Mouse (Mus musculus) CD8-positive naive resting alpha-beta T cell, adult 2 months (primary cell): ENCODE measurements around the gene Gm12216.

Source experiments
- DNase-seq, 2 experiments: peaks; one replicate each; pipeline ENCODE4 v3.0.0; 2022; ENCODE audit warnings: low read depth in 2 of 2, low spot score in 2 of 2

The Gm12216 gene

GRCm38 (mm10) chr11:53772536-53772935 lies 86.5 kb downstream of the Gm12216 start:
- DNase-seq = no peak

GRCm38 (mm10) chr11:53771001-53771744 lies 87.9 kb downstream of the Gm12216 start:
- DNase-seq = no peak

- peak; percentile 59 for DNase-seq
Observed at GRCm38 (mm10) chr11:53770125-53770791, 88.8 kb downstream of the Gm12216 start.

- peak; percentile 96 to 98 for DNase-seq
Observed at GRCm38 (mm10) chr11:53769760-53770124, 89.3 kb downstream of the Gm12216 start, which contains the start of gene Irf1. Irf1 (plus strand) TSS chr11:53770014.

- DNase-seq = no peak
Observed at GRCm38 (mm10) chr11:53769185-53769576, 89.9 kb downstream of the Gm12216 start.

GRCm38 (mm10) chr11:53768422-53769184 lies 90.5 kb downstream of the Gm12216 start:
- DNase-seq = no peak

GRCm38 (mm10) chr11:53764581-53764980 lies 94.5 kb downstream of the Gm12216 start:
- no peak for DNase-seq

GRCm38 (mm10) chr11:53763496-53764140 lies 95.4 kb downstream of the Gm12216 start:
- DNase-seq = peak; percentile 90 to 94

- peak in 1 of 2 experiments; percentile 53 for DNase-seq
Observed at GRCm38 (mm10) chr11:53762827-53763495, 96.1 kb downstream of the Gm12216 start.

GRCm38 (mm10) chr11:53762426-53762825 lies 96.6 kb downstream of the Gm12216 start:
- no peak for DNase-seq

GRCm38 (mm10) chr11:53761822-53762221 lies 97.2 kb downstream of the Gm12216 start:
- DNase-seq = no peak

- DNase-seq = no peak
Observed at GRCm38 (mm10) chr11:53761284-53761683, 97.8 kb downstream of the Gm12216 start.

- DNase-seq = no peak
Observed at GRCm38 (mm10) chr11:53759545-53760406, 99.3 kb downstream of the Gm12216 start.

GRCm38 (mm10) chr11:53758791-53759351 lies 100.2 kb downstream of the Gm12216 start:
- no peak for DNase-seq

GRCm38 (mm10) chr11:53758033-53758432 lies 101.0 kb downstream of the Gm12216 start:
- DNase-seq = peak in 1 of 2 experiments; percentile 40

GRCm38 (mm10) chr11:53757612-53758011 lies 101.4 kb downstream of the Gm12216 start:
- DNase-seq = no peak

- no peak for DNase-seq
Observed at GRCm38 (mm10) chr11:53755011-53755595, 104.0 kb downstream of the Gm12216 start.

GRCm38 (mm10) chr11:53749716-53750352 lies 109.2 kb downstream of the Gm12216 start:
- DNase-seq = no peak

- DNase-seq = no peak
Observed at GRCm38 (mm10) chr11:53749306-53749705, 109.8 kb downstream of the Gm12216 start.
